Mouse (Mus musculus): ENCODE measurements around the gene Gm21836. TPM values are rescaled to one million over a fixed set of nuclear protein-coding genes. Genes with fewer than 3 reads are reported as not detected.
"Not testable (repeated sequence)": the region's sequence is repeated elsewhere in the genome, so short reads cannot be mapped to it uniquely, and the experiment has no call there.

Gene Gm21836
- polyA plus RNA-seq (2011; ENCODE audit: insufficient read depth, insufficient read length, low replicate concordance, missing spikeins): not detected in 2 replicates

DNA sequence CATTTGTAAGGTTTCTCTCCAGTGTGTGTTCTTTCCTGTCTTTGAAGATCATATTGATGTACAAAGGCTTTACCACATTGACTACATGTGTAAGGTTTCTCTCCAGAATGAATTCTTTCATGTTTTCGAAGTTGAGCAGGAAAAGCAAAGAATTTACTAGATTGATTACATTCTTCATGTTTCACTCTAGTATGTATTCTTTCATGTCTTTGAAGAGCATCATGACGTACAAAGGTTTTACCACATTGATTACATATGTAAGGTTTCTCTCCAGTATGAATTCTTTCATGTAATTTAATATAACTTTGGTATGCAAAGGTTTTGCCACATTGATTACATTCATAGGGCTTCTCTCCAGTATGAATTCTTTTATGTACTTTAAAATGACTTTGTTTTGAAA, at the start of gene Gm21836:
TSS of gene Gm21836 (minus strand) at position 101 of the 400 bp plus-strand sequence.
- WGBS: 80% methylated on average over 2 of the region's 2 CpGs
- not testable (repeated sequence) for H3K4me1 ChIP-seq (ENCODE audit: control insufficient read depth, insufficient read depth, low read length); H3K4me3 ChIP-seq (replicated peaks; ENCODE audit: control insufficient read depth, low read depth, low read length); H3K27ac ChIP-seq (ENCODE audit: control insufficient read depth, insufficient read depth, low read depth, low read length, poor library complexity)

DNA sequence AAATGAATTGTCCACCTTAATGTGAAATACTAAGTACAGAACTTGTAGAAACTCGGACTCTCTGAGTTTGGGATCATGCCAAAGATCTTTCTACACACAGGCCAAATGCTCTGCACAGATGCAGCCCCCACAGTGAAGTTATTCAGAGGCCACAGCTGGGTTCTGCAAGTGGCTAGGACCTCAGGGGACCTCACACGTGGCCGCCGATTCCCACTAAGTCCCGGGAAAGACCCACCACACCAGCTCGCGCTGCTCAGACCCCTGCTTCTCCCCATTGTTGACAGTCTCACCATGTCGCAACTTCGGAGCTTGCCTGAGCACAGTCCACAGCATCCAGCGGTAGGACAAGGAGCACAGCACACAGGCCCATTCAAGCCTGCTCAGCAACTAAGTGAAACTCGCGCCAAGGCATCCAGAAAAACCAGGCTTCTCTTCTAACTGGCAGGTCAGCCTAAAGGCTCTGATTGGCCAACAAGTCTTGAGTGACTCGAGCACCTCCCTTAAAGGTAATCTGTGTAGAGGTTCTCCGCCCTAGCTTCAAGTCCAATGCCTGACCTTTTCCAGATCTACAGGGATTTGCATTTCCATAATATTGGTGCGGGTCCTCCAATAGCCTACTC, 13.1 kb downstream of the Gm21836 start:
- not testable (repeated sequence) for H3K4me3 ChIP-seq (replicated peaks; ENCODE audit: control insufficient read depth, low read depth, low read length); H3K27ac ChIP-seq (ENCODE audit: control insufficient read depth, insufficient read depth, low read depth, low read length, poor library complexity); H3K4me1 ChIP-seq (ENCODE audit: control insufficient read depth, insufficient read depth, low read length)
- 73% methylated on average over 13 of the region's 15 CpGs for whole genome bisulfite sequencing

DNA sequence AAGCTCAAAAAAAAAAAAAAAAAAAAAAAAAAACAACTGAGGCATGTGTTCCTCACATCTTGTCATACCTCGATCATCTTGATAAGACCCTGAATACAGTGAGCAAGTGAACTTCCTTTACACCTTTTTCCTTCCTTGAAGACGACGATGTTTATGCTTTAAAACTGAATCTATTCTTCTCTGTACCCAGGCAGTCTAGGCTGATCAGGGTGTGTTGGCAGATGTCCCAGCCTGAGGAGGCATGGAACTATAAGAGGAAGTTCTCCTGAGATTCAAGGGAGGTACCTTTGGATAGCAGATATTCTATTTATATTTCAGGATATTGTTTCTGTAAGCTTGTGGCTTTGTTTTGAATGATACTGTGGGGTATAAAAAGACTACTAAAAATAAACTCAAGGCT, 15.5 kb downstream of the Gm21836 start:
- no peak overlapping the region for H3K4me3 ChIP-seq (replicated peaks; ENCODE audit: control insufficient read depth, low read depth, low read length)
- TF ChIP-seq CTCF (IDR thresholded peaks at IDR 0.05; ENCODE audit: control insufficient read depth, insufficient read depth, low read length) (no peak), POLR2A (IDR thresholded peaks at IDR 0.05; ENCODE audit: borderline replicate concordance, control insufficient read depth, low read depth, low read length) (no peak)
- 5% methylated on average over 3 of the region's 3 CpGs for WGBS
- no peak overlapping the region for H3K27ac ChIP-seq (ENCODE audit: control insufficient read depth, insufficient read depth, low read depth, low read length, poor library complexity)
- H3K4me1 ChIP-seq (ENCODE audit: control insufficient read depth, insufficient read depth, low read length): no peaks in the 10 kb centered on the region

DNA sequence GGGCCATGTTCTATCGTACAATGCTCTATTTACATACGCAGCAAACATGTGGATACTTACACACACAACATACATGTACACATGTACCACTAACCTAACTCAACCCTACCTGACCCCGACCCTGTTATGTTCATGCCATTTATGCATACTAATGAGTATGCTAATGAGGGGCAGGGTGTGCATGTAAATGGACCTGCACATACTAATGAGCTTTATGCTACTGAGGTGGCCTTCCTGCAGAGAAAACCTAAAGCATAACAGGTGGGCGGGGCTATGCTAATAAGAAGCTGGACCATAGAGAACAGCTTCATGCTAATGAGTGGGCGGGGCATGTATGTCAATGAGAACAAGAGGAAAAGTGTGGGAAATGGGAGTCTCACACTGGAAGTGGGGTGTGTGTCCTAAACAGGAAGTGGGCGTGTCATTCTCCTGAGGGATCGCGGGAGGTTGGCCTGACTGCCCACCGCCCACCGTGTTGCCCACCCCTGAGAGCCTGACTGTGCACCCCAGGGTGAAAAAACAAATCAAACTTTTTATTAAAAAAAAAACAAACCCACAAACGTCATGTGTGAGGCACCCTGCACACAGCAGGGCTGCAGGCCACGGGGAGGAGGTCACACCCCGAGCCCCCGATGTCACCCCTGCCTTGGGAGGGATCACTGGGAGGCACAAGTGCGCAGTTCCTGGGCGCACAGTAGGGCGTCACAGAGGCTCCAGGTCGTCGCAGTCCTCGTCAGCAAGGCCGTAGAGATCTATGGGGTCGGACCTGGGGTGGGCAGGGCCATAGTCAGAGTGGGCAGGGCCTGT, 17.3 kb downstream of the Gm21836 start, which contains the start of gene Ppp2r3d:
TSS of gene Ppp2r3d (minus strand) at position 803 of the 807 bp plus-strand sequence.
- TF ChIP-seq POLR2A (IDR thresholded peaks at IDR 0.05; ENCODE audit: borderline replicate concordance, control insufficient read depth, low read depth, low read length): no peak
- H3K4me3 ChIP-seq (replicated peaks; ENCODE audit: control insufficient read depth, low read depth, low read length): no peak within 1 kb of the TSS
- 91% methylated on average over 22 of the region's 22 CpGs for WGBS
- H3K27ac ChIP-seq (ENCODE audit: control insufficient read depth, insufficient read depth, low read depth, low read length, poor library complexity): no peak within 1 kb of the TSS
- H3K4me1 ChIP-seq (ENCODE audit: control insufficient read depth, insufficient read depth, low read length): no peaks in the 10 kb centered on the region

DNA sequence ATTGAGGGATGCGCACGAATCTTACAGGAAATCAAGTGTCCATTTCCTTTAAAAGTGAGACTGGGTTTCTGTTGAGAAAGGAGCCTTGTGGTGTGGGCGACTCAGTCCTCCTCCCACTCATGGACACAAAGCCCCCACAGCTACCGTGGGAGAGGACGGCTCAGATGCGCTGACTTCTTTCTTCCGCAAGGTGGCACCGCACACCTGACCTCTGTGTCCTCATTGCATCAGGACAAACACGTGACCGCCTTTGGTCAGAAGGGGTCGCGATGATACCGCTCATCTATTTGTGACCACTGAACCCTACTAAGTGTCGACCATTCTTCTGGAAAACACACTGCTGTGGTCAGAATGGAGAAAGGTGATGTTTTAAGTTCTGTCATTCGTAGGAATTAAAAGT, 17.9 kb downstream of the Gm21836 start:
- WGBS: 91% methylated on average over 15 of the region's 15 CpGs
- Histone ChIP-seq H3K4me1 (ENCODE audit: control insufficient read depth, insufficient read depth, low read length) (no peaks in the 10 kb centered on the region), H3K27ac (ENCODE audit: control insufficient read depth, insufficient read depth, low read depth, low read length, poor library complexity) (no peak overlapping the region), H3K4me3 (replicated peaks; ENCODE audit: control insufficient read depth, low read depth, low read length) (no peak overlapping the region)
- no peak for TF ChIP-seq POLR2A (IDR thresholded peaks at IDR 0.05; ENCODE audit: borderline replicate concordance, control insufficient read depth, low read depth, low read length)
- no peak for TF ChIP-seq CTCF (IDR thresholded peaks at IDR 0.05; ENCODE audit: control insufficient read depth, insufficient read depth, low read length)

DNA sequence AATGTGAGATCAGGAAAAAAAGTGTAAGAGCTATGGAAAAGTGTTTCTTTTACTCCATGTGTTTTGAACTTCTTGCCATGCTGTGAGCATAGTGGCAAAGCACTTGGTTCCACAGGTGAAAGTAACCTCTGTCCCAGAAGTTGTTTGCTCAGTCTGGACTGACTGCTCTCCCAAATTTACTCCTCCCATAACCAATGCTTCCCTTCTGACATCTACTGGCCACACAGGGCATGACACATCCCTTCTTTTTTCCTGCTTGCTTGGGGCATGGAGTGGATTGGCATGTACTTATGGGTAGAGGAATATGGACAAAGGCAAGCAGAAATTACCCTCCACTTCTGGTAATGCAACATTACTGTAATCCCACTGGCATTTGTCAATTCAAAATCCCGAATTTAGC, 37.0 kb downstream of the Gm21836 start:
- TF ChIP-seq POLR2A (IDR thresholded peaks at IDR 0.05; ENCODE audit: borderline replicate concordance, control insufficient read depth, low read depth, low read length) (no peak), CTCF (IDR thresholded peaks at IDR 0.05; ENCODE audit: control insufficient read depth, insufficient read depth, low read length) (no peak)
- 2% methylated on average over 1 of the region's 1 CpGs for WGBS
- no peaks in the 10 kb centered on the region for H3K4me1 ChIP-seq (ENCODE audit: control insufficient read depth, insufficient read depth, low read length)
- no peak overlapping the region for H3K4me3 ChIP-seq (replicated peaks; ENCODE audit: control insufficient read depth, low read depth, low read length)
- H3K27ac ChIP-seq (ENCODE audit: control insufficient read depth, insufficient read depth, low read depth, low read length, poor library complexity): no peak overlapping the region

Other genes starting within 250 kb of the Gm21836 start
- 2.2 and 3.7 TPM in 2 replicates for gene 2010315B03Rik, start 181.1 kb downstream of the Gm21836 start, polyA plus RNA-seq (2011; ENCODE audit: insufficient read depth, insufficient read length, low replicate concordance, missing spikeins)
- 58.3 and 67.8 TPM in 2 replicates for gene Ppp2r3d, start 16.9 kb downstream of the Gm21836 start, polyA plus RNA-seq (2011; ENCODE audit: insufficient read depth, insufficient read length, low replicate concordance, missing spikeins)

Measured in bone marrow, adult 2 months (tissue).